Comparison of ENCODE assay signal across 9 mouse cellular contexts in genomic region chr3:89410864-89411263, GRCm38 (mm10). TPM values are rescaled to one million over a fixed set of nuclear protein-coding genes. Genes with fewer than 3 reads are reported as not detected.
DNase-seq lines count a peak whose midpoint lies in the region; ATAC-seq and TF ChIP-seq lines count a peak whose summit lies in the region.
"Had no signal": no experiment of that assay in that cellular context is flagged by ENCODE, and none has a peak within 500 bp of the region (broad histone marks: within the 10 kb centered on the region; RNA-seq: fewer than 3 reads in every experiment).

No protein-coding gene starts in this region.

- peaks cover 47% of the 10 kb centered on the region for H3K36me3 ChIP-seq in heart, embryonic 12.5 days
- H3K36me3 ChIP-seq in ES-Bruce4 (ENCODE audit: control insufficient read depth, insufficient read depth, low read length, poor library complexity, severe bottlenecking): peaks cover 21% of the 10 kb centered on the region
- H3K36me3 ChIP-seq in forebrain, embryonic 16.5 days (ENCODE audit: control insufficient read depth, insufficient read depth): peaks cover 11% of the 10 kb centered on the region; the same call in 1 of the 2 replicates
- peaks cover 29% of the 10 kb centered on the region for H3K36me3 ChIP-seq in liver, embryonic 16.5 days (ENCODE audit: control insufficient read depth, insufficient read depth)

- WGBS in heart, embryonic 12.5 days: 79% methylated on average over 10 of the region's 10 CpGs
- WGBS in forebrain, embryonic 16.5 days: 82% methylated on average over 10 of the region's 10 CpGs
- WGBS in liver, embryonic 16.5 days (ENCODE audit: insufficient replicate concordance): 68% methylated on average over 10 of the region's 10 CpGs

- no peak for TF ChIP-seq CTCF in ES-Bruce4 (IDR thresholded peaks at IDR 0.05; ENCODE audit: low read depth, low read length)

- 0 out of 2 replicates have a peak, but pooled peaks cover 4% of the 10 kb centered on the region for H3K9me3 ChIP-seq in heart, embryonic 12.5 days (replicated peaks)
- H3K9me3 ChIP-seq in ES-Bruce4 (replicated peaks; ENCODE audit: control insufficient read depth, insufficient read depth, low read length, poor library complexity, severe bottlenecking): no peaks in the 10 kb centered on the region
- no peaks in the 10 kb centered on the region for H3K9me3 ChIP-seq in forebrain, embryonic 16.5 days (ENCODE audit: control insufficient read depth, low read length)
- no peaks in the 10 kb centered on the region for H3K9me3 ChIP-seq in liver, embryonic 16.5 days (replicated peaks; ENCODE audit: control insufficient read depth, low read length)

- H3K4me1 ChIP-seq in heart, embryonic 12.5 days (replicated peaks): peaks cover 11% of the 10 kb centered on the region
- H3K4me1 ChIP-seq in ES-Bruce4 (ENCODE audit: control insufficient read depth, insufficient read depth, low read length): no peaks in the 10 kb centered on the region
- peaks cover 10% of the 10 kb centered on the region for H3K4me1 ChIP-seq in forebrain, embryonic 16.5 days (replicated peaks; ENCODE audit: control insufficient read depth, insufficient read depth, low read length)
- H3K4me1 ChIP-seq in liver, embryonic 16.5 days (ENCODE audit: control insufficient read depth, low read depth, low read length): peaks cover 7% of the 10 kb centered on the region

- no peak for TF ChIP-seq POLR2A in ES-Bruce4 (IDR thresholded peaks at IDR 0.05; ENCODE audit: insufficient read depth, low read length)

- no peak for ATAC-seq in heart, embryonic 12.5 days (ENCODE audit: insufficient number of reproducible peaks, low FRiP score)
- no peak for ATAC-seq in forebrain, embryonic 16.5 days
- ATAC-seq in liver, embryonic 16.5 days (ENCODE audit: low read depth): no peak
- no peak for ATAC-seq in activated CD4-positive, CD25-positive, alpha-beta regulatory T cell, adult 4 months

- no peak for TF ChIP-seq EP300 in ES-Bruce4 (IDR thresholded peaks at IDR 0.05; ENCODE audit: insufficient read depth, low read depth, low read length)

- no peak overlapping the region for H3K27ac ChIP-seq in heart, embryonic 12.5 days (ENCODE audit: poor library complexity, severe bottlenecking)
- 0 out of 2 replicates have a peak overlapping the region, but pooled peaks have one; percentile 58 for H3K27ac ChIP-seq in ES-Bruce4 (ENCODE audit: insufficient read depth, low read length)
- no peak overlapping the region for H3K27ac ChIP-seq in forebrain, embryonic 16.5 days (ENCODE audit: low read length)
- H3K27ac ChIP-seq in liver, embryonic 16.5 days (ENCODE audit: low read length): 0 out of 2 replicates have a peak overlapping the region, but pooled peaks have one; percentile 5

- peak overlapping the region; percentile 65 for H3K4me3 ChIP-seq in heart, embryonic 12.5 days
- peak overlapping the region; percentile 98 for H3K4me3 ChIP-seq in ES-Bruce4 (ENCODE audit: low read depth, low read length)
- H3K4me3 ChIP-seq in forebrain, embryonic 16.5 days (replicated peaks; ENCODE audit: low read length): peak overlapping the region; percentile 59
- peak overlapping the region; percentile 71 for H3K4me3 ChIP-seq in liver, embryonic 16.5 days (ENCODE audit: low read depth, low read length)

- peak overlapping the region; percentile 68 for H3K9ac ChIP-seq in heart, embryonic 12.5 days
- H3K9ac ChIP-seq in ES-Bruce4 (ENCODE audit: low read depth, poor library complexity, severe bottlenecking): peak overlapping the region; percentile 78
- peak overlapping the region; percentile 62 for H3K9ac ChIP-seq in forebrain, embryonic 16.5 days (replicated peaks; ENCODE audit: low read depth, low read length)
- peak overlapping the region; percentile 70 for H3K9ac ChIP-seq in liver, embryonic 16.5 days (ENCODE audit: low read depth, low read length)

- DNase-seq in heart, adult 11 months: no peak
- DNase-seq in gastrocnemius, postnatal 25 days: no peak
- DNase-seq in cerebellum, adult 11-12 months: no peak

- H3K4me2 ChIP-seq in heart, embryonic 12.5 days: peak overlapping the region; percentile 75
- peak overlapping the region; percentile 53 for H3K4me2 ChIP-seq in forebrain, embryonic 16.5 days (ENCODE audit: low read length)
- peak overlapping the region; percentile 76 for H3K4me2 ChIP-seq in liver, embryonic 16.5 days (ENCODE audit: low read depth, low read length)

- no peaks in the 10 kb centered on the region for H3K27me3 ChIP-seq in heart, embryonic 12.5 days (replicated peaks)
- no peaks in the 10 kb centered on the region for H3K27me3 ChIP-seq in ES-Bruce4 (ENCODE audit: control insufficient read depth, insufficient read depth, low read length, poor library complexity, severe bottlenecking)
- no peaks in the 10 kb centered on the region for H3K27me3 ChIP-seq in forebrain, embryonic 16.5 days (replicated peaks; ENCODE audit: control insufficient read depth, insufficient read depth, low read length)
- no peaks in the 10 kb centered on the region for H3K27me3 ChIP-seq in liver, embryonic 16.5 days (ENCODE audit: control insufficient read depth, insufficient read depth, low read depth, low read length)

RNA-seq across cellular contexts. Expression of gene Flad1, which starts 0.8 kb away (rescaled TPM):
- 31.7 and 32.5 TPM in 2 replicates for polyA plus RNA-seq in heart, embryonic 12.5 days (2016; fragmentation: Nextera tagmentation; extraction: Ambion mirVana)
- polyA plus RNA-seq in ES-Bruce4 (2011; ENCODE audit: insufficient read depth, insufficient read length, low read depth, missing spikeins): 16.5 and 25.1 TPM in 2 replicates
- polyA plus RNA-seq in forebrain, embryonic 16.5 days (2015; fragmentation: Nextera tagmentation; extraction: Ambion mirVana): 43.6 and 46.7 TPM in 2 replicates
- 14.9 and 15.1 TPM in 2 replicates for polyA plus RNA-seq in liver, embryonic 16.5 days (2015; fragmentation: Nextera tagmentation; extraction: Ambion mirVana)
- polyA plus RNA-seq in activated CD4-positive, CD25-positive, alpha-beta regulatory T cell, adult 4 months (2017; shearing (Covaris generic)): 10 to 100 TPM; 37.7 to 45.7 TPM
- total RNA-seq in gastrocnemius, postnatal 25 days (2021): 10 to 100 TPM; 43.3 to 44.5 TPM

RNA-seq across cellular contexts. Expression of gene Cks1b, which starts 7.3 kb away (rescaled TPM):
- 355 and 356 TPM in 2 replicates for polyA plus RNA-seq in heart, embryonic 12.5 days (2016; fragmentation: Nextera tagmentation; extraction: Ambion mirVana)
- polyA plus RNA-seq in ES-Bruce4 (2011; ENCODE audit: insufficient read depth, insufficient read length, low read depth, missing spikeins): 290 and 304 TPM in 2 replicates
- polyA plus RNA-seq in forebrain, embryonic 16.5 days (2015; fragmentation: Nextera tagmentation; extraction: Ambion mirVana): 139 and 156 TPM in 2 replicates
- 176 and 206 TPM in 2 replicates for polyA plus RNA-seq in liver, embryonic 16.5 days (2015; fragmentation: Nextera tagmentation; extraction: Ambion mirVana)
- polyA plus RNA-seq in activated CD4-positive, CD25-positive, alpha-beta regulatory T cell, adult 4 months (2017; shearing (Covaris generic)): 10 to 100 TPM; 70.8 to 92.3 TPM
- total RNA-seq in gastrocnemius, postnatal 25 days (2021): 1 to 10 TPM; 3.1 to 3.4 TPM

RNA-seq across cellular contexts. Expression of gene Shc1, which starts 7.4 kb away (rescaled TPM):
- 76.2 and 78.1 TPM in 2 replicates for polyA plus RNA-seq in heart, embryonic 12.5 days (2016; fragmentation: Nextera tagmentation; extraction: Ambion mirVana)
- 87.4 and 88.9 TPM in 2 replicates for polyA plus RNA-seq in ES-Bruce4 (2011; ENCODE audit: insufficient read depth, insufficient read length, low read depth, missing spikeins)
- 14.4 and 17.2 TPM in 2 replicates for polyA plus RNA-seq in forebrain, embryonic 16.5 days (2015; fragmentation: Nextera tagmentation; extraction: Ambion mirVana)
- 43.2 and 46.0 TPM in 2 replicates for polyA plus RNA-seq in liver, embryonic 16.5 days (2015; fragmentation: Nextera tagmentation; extraction: Ambion mirVana)
- 10 to 100 TPM; 29.6 to 43.2 TPM for polyA plus RNA-seq in activated CD4-positive, CD25-positive, alpha-beta regulatory T cell, adult 4 months (2017; shearing (Covaris generic))
- total RNA-seq in gastrocnemius, postnatal 25 days (2021): 10 to 100 TPM; 21.1 to 23.8 TPM

RNA-seq across cellular contexts. Expression of gene Lenep, which starts 8.3 kb away (rescaled TPM):
- 0.54 TPM in 1 of 2 replicates, not detected in the other for polyA plus RNA-seq in heart, embryonic 12.5 days (2016; fragmentation: Nextera tagmentation; extraction: Ambion mirVana)
- polyA plus RNA-seq in ES-Bruce4 (2011; ENCODE audit: insufficient read depth, insufficient read length, low read depth, missing spikeins): not detected in 2 replicates
- polyA plus RNA-seq in forebrain, embryonic 16.5 days (2015; fragmentation: Nextera tagmentation; extraction: Ambion mirVana): 0.77 TPM in 1 of 2 replicates, not detected in the other
- not detected in 2 replicates for polyA plus RNA-seq in liver, embryonic 16.5 days (2015; fragmentation: Nextera tagmentation; extraction: Ambion mirVana)
- polyA plus RNA-seq in activated CD4-positive, CD25-positive, alpha-beta regulatory T cell, adult 4 months (2017; shearing (Covaris generic)): 1 to 10 TPM in 1 of 2 experiments, not detected in 1; 2.4 TPM
- total RNA-seq in gastrocnemius, postnatal 25 days (2021): 1 to 10 TPM in 1 of 2 experiments, not detected in 1; 1.2 TPM
- total RNA-seq: common myeloid progenitor, adult 5-6 weeks had no signal

RNA-seq across cellular contexts. Expression of gene Zbtb7b, which starts 16.3 kb away (rescaled TPM):
- polyA plus RNA-seq in heart, embryonic 12.5 days (2016; fragmentation: Nextera tagmentation; extraction: Ambion mirVana): 1.6 and 1.8 TPM in 2 replicates
- 35.1 and 35.7 TPM in 2 replicates for polyA plus RNA-seq in ES-Bruce4 (2011; ENCODE audit: insufficient read depth, insufficient read length, low read depth, missing spikeins)
- polyA plus RNA-seq in forebrain, embryonic 16.5 days (2015; fragmentation: Nextera tagmentation; extraction: Ambion mirVana): 0.51 and 0.77 TPM in 2 replicates
- 2.4 and 2.7 TPM in 2 replicates for polyA plus RNA-seq in liver, embryonic 16.5 days (2015; fragmentation: Nextera tagmentation; extraction: Ambion mirVana)
- 10 to 100 TPM; 13.2 to 16.5 TPM for polyA plus RNA-seq in activated CD4-positive, CD25-positive, alpha-beta regulatory T cell, adult 4 months (2017; shearing (Covaris generic))
- 10 to 100 TPM; 23.0 to 23.7 TPM for total RNA-seq in gastrocnemius, postnatal 25 days (2021)

Comparison
In these comparisons a context has a peak if more than half of its experiments do, and no peak if none do; other contexts are left out.
1. H3K27ac ChIP-seq: peak in ES-Bruce4 (single experiment) and liver, embryonic 16.5 days (single experiment); none in heart, embryonic 12.5 days (single experiment) and forebrain, embryonic 16.5 days (single experiment).
2. Peak in every context shown above with its lines, with median percentiles within 50 percentile points of each other: H3K4me2 ChIP-seq, H3K4me3 ChIP-seq and H3K9ac ChIP-seq.